Mouse (Mus musculus): ENCODE results near the gene Mbl2. TPM values are rescaled to one million over a fixed set of nuclear protein-coding genes. Genes with fewer than 3 reads are reported as not detected.

Gene Mbl2
- total and polyA plus RNA-seq, 3 experiments: not detected

DNA sequence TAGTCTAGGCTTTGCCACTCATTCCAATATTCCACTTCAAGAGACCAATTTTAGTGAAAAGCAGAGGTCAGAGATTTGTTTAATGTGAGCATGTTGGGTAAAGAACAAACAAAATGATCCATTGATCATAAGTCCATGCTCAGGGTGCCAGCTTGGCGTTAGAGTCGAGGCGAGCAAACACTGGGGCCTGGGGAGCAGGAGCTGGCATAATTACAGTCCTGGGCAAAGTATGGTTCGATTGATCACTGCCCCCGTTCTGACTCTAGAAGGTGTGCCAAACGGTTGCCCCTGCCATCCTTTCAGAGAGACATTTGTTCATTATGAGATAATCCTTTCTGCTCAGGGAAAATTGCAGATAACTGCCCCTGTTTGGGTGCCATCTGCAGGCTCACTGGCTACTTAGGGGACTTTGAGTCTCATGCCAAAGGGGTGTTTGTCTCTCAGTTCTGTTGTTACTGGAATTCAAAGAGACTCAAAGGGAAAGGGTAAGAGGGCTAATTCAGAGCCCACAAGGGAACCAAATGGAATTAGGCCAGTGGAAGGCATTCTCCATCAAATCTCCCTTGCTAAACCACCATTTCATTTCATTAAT is 55.3 kb downstream of the Mbl2 start:
- Histone ChIP-seq H3K27me3 (ENCODE audit: control insufficient read depth in 1 of 2, insufficient read depth in 2 of 2, low read length in 2 of 2) (no peaks in the 10 kb centered on the region), H3K4me1 (ENCODE audit: control insufficient read depth in 1 of 2, insufficient read depth in 2 of 2, low read length in 2 of 2) (no peaks in the 10 kb centered on the region), H3K4me3 (ENCODE audit: control insufficient read depth in 1 of 2, insufficient read depth in 1 of 2, low read depth in 2 of 2, low read length in 2 of 2) (no peak overlapping the region), H3K27ac (ENCODE audit: control insufficient read depth, low read depth, low read length) (no peak overlapping the region), H3K9ac (ENCODE audit: control insufficient read depth, low read depth, low read length, poor library complexity, severe bottlenecking) (no peak overlapping the region), H3K9me3 (replicated peaks; ENCODE audit: insufficient read depth, low read length) (no peaks in the 10 kb centered on the region), H3K36me3 (ENCODE audit: control insufficient read depth in 1 of 2, insufficient read depth in 2 of 2, low read length in 2 of 2) (no peaks in the 10 kb centered on the region), H3K79me2 (ENCODE audit: control insufficient read depth, insufficient read depth, low read length, poor library complexity) (no peaks in the 10 kb centered on the region)
- no peak for TF ChIP-seq E2F4 (IDR thresholded peaks at IDR 0.05; ENCODE audit: borderline replicate concordance, low read depth, low read length)
- no peak for TF ChIP-seq ETS1 (IDR thresholded peaks at IDR 0.05; ENCODE audit: low read depth, low read length)
- TF ChIP-seq CTCF (IDR thresholded peaks at IDR 0.05 in 2 of 3, conservative IDR thresholded peaks at IDR 0.05 in 1 of 3; ENCODE audit: control insufficient read depth in 1 of 3, insufficient read depth in 1 of 3, low read depth in 2 of 3, low read length in 3 of 3, poor library complexity in 1 of 3, severe bottlenecking in 1 of 3): no peak
- no peak for TF ChIP-seq MYC (IDR thresholded peaks at IDR 0.05; ENCODE audit: low read depth, low read length)
- no peak for TF ChIP-seq EP300 (IDR thresholded peaks at IDR 0.05; ENCODE audit: low read depth in 1 of 2, low read length in 2 of 2)
- DNase-seq (ENCODE audit: low read depth, low spot score): no peak

Other genes with a start within 250 kb of the Mbl2 start
- gene Trpd52l3, start 229.2 kb upstream of the Mbl2 start, total RNA-seq (2012; rRNA removed): not detected in 2 replicates
- not detected for gene Trpd52l3, start 229.2 kb upstream of the Mbl2 start, polyA plus RNA-seq (2012; ENCODE audit: insufficient read depth in 1 of 2, insufficient read length in 2 of 2, low read depth in 1 of 2, low replicate concordance in 2 of 2, missing spikeins in 1 of 2)
- gene Uhrf2, start 202.4 kb upstream of the Mbl2 start, total RNA-seq (2012; rRNA removed): 18.0 and 19.8 TPM in 2 replicates
- gene Uhrf2, start 202.4 kb upstream of the Mbl2 start, polyA plus RNA-seq (2012; ENCODE audit: insufficient read depth in 1 of 2, insufficient read length in 2 of 2, low read depth in 1 of 2, low replicate concordance in 2 of 2, missing spikeins in 1 of 2): 10 to 100 TPM in 1 of 2 experiments, not detected in 1; 19.0 TPM
- gene Gldc, start 57.5 kb upstream of the Mbl2 start, total RNA-seq (2012; rRNA removed): 0.04 and 0.10 TPM in 2 replicates
- gene Gldc, start 57.5 kb upstream of the Mbl2 start, polyA plus RNA-seq (2012; ENCODE audit: insufficient read depth in 1 of 2, insufficient read length in 2 of 2, low read depth in 1 of 2, low replicate concordance in 2 of 2, missing spikeins in 1 of 2): 1 to 10 TPM in 1 of 2 experiments, not detected in 1; 1.2 TPM